Mouse (Mus musculus): ENCODE data around the gene Slc30a1. TPM values are rescaled to one million over a fixed set of nuclear protein-coding genes. Genes with fewer than 3 reads are reported as not detected.

The Slc30a1 gene
- total RNA-seq (2021), result 10 to 100 TPM; 16.6 to 21.0 TPM
- long read RNA-seq, experiment 1, full-length matches to known transcripts, result 19 of 25 reads
- long read RNA-seq, experiment 1, partial matches to known transcripts, result 0 of 25 reads
- long read RNA-seq, experiment 1, other reads (novel, unspliced or antisense), result 6 of 25 reads
- long read RNA-seq, experiment 2, full-length matches to known transcripts, result 2 of 3 reads
- long read RNA-seq, experiment 2, partial matches to known transcripts, result 0 of 3 reads
- long read RNA-seq, experiment 2, other reads (novel, unspliced or antisense), result 1 of 3 reads

- DNase-seq, result peak; percentile 100
Observed at GRCm38 (mm10) chr1:191906571-191907430, at the start of gene Slc30a1. TSS of gene Slc30a1 (plus strand) at chr1:191906767.

DNA sequence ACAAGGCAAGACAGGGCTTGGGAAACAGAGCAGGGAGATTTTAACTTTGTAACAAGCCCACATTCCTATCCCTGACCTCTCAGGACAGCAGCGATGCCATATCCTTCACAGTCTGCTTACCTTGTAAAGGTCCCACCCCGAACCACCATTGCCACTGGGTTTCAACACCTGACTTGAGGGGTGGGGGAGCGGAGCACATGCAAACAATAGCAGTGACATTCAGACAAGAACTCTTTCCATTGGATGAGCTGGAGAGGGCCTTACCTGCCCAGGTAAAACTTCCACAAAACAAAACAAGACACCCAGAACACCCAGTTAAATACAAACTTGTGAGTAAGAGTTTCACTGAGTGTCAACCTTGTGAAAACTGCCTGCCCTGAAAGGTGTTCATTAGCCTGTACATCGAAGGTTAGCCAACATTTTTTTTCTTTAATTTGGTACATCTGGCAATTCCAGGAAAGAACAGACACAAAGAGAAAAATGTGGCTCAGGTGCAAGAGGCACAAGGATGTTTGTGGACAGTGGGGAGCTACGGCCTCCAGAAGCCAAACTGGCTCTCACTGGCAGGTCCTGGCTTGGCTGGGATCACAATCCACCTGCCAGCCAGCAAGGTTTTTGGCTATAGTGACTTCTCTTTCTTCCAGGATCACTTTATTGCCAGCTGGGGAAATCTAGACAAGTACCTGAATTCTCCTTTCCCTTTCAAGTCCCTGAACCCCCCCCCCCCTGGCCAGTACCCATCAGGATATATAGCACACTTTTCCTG lies 49.5 kb upstream of the Slc30a1 start:
- no peak for DNase-seq

DNA sequence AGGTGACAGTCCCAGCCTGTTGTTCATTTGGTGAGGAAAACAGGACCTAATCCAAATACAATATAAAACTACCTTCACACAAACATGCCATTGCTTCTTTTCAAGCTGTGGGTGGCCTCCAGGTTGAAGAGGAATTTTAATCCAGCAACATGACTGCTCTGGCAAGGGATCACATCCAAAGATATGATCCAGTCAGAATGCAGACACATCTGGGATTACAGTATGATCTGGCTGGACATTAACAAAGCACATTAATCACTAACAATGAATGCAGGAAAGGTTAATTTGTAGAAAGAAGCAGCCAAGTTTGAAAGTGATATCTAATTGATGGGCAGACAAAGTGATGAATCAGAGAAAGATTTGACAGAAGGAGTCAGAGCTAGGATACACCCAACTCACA lies 48.4 kb upstream of the Slc30a1 start:
- no peak for DNase-seq

- no peak for DNase-seq
Observed at GRCm38 (mm10) chr1:191859847-191860246, 46.7 kb upstream of the Slc30a1 start.

- peak; percentile 29 for DNase-seq
Observed at GRCm38 (mm10) chr1:191861247-191861646, 45.3 kb upstream of the Slc30a1 start.

DNA sequence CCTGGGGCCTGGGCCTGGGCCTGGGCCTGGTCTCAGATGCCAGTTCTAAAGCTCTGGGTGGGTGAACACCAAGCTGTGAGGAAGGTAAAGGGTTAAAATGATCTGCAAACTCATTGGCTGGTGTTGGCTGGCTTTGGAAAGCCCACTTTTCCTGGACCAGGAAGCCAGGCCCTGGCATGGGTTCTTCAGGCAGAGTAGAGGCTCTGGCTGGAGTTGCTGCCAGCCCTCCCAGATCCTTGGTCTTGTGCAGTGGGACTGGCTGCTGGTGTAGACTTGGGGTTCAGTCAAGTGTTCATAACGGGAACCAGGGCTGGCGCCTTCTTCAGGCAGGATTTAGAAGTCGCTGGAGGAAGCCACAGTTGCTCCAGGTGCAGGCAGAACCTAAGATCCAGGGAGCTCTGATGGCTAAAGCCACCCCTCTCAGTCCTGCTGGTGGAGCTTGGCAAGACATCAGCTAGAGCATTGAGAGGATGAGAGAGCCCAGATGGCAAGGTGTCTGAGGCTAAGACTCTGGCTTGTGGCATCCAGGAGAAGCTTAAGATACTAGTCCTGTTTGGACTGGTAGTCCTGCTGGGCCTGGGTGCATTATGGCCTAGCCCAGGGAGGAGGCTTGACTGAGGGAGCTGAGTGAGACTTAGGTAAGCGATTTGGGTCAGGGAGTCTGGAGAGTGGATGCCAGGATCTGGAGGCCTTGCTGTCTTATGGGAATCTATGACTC lies 42.6 kb upstream of the Slc30a1 start:
- no peak for DNase-seq

- DNase-seq, result no peak
Observed at GRCm38 (mm10) chr1:191864551-191865027, 42.0 kb upstream of the Slc30a1 start.

DNA sequence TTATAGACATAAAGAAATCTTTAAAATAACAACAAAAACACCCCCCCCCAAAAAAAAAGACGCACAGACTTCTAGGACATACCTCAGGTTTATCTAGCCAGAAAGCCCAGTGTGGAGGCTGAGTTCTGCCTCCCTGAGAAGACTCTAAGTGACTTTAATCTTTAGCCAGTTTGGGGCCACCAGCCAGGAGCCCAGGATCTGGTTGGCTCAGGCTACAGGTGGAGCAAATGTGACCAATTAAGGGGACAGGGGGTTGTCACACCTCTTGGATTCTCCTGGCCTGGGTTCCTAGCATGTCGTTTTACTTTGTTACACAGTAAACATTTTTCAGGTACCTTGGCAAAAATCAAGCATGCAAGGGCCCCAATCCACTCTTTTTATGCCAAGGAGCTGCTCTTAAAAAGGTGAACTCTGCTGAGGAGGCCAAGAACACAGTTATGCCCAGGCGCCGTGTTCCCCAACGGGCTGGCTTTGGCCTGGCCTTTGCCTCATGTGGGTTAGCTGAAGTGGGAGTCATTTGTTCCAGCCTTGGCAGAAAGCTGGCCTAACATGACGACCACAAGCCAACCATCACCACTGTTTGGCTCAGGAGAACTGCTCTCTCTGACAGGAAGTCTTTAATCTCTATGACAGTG lies 34.4 kb upstream of the Slc30a1 start:
- DNase-seq, result peak; percentile 26

- no peak for DNase-seq
Observed at GRCm38 (mm10) chr1:191875006-191875405, 31.6 kb upstream of the Slc30a1 start.

GRCm38 (mm10) chr1:191875683-191876305 lies 30.8 kb upstream of the Slc30a1 start:
- DNase-seq, result no peak

- no peak for DNase-seq
Observed at GRCm38 (mm10) chr1:191877681-191878080, 28.9 kb upstream of the Slc30a1 start.

- no peak for DNase-seq
Observed at GRCm38 (mm10) chr1:191878518-191878921, 28.0 kb upstream of the Slc30a1 start.

- DNase-seq, result no peak
Observed at GRCm38 (mm10) chr1:191880247-191880646, 26.3 kb upstream of the Slc30a1 start.

- DNase-seq, result peak; percentile 19
Observed at GRCm38 (mm10) chr1:191880921-191881609, 25.5 kb upstream of the Slc30a1 start.

- DNase-seq, result no peak
Observed at GRCm38 (mm10) chr1:191881663-191882062, 24.9 kb upstream of the Slc30a1 start.

- DNase-seq, result no peak
Observed at GRCm38 (mm10) chr1:191882474-191883206, 23.9 kb upstream of the Slc30a1 start.

DNA sequence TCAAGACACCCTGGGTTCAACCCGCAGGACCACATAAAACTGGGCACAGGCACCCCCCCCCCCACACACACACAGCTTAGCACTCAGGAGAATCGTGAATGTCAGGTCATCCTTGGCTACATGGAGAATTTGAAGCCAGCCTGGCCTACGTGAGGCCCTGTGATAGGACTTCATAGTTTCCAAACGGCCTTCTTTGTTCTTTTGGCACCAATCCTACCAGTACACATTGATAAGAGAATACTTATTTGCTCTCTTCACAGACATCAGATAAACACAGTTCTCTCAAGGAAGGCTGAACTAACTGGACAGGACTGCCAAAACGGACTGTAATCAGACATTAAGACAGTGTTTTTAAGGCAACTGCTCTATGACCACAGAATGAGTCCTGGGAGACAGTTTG lies 22.9 kb upstream of the Slc30a1 start:
- no peak for DNase-seq

- no peak for DNase-seq
Observed at GRCm38 (mm10) chr1:191891912-191892311, 14.7 kb upstream of the Slc30a1 start.

- DNase-seq, result no peak
Observed at GRCm38 (mm10) chr1:191894386-191894785, 12.2 kb upstream of the Slc30a1 start.

GRCm38 (mm10) chr1:191894857-191895256 lies 11.7 kb upstream of the Slc30a1 start:
- no peak for DNase-seq

Data from adrenal gland, postnatal 10 days (tissue).